Mouse (Mus musculus) fat pad, adult 2 months (tissue): ENCODE data around the gene Kif18a.

Experiments
- DNase-seq: peaks from one replicate; pipeline ENCODE4 v3.0.0-alpha.2; 2011; ENCODE audit warnings: low read depth, low spot score; ENCODE audit errors: extremely low read depth

The Kif18a gene

GRCm38 (mm10) chr2:109365962-109366361 is 85.4 kb downstream of the Kif18a start:
- no peak for DNase-seq

GRCm38 (mm10) chr2:109374881-109375280 is 94.3 kb downstream of the Kif18a start:
- no peak for DNase-seq

GRCm38 (mm10) chr2:109384019-109384418 is 103.5 kb downstream of the Kif18a start:
- no peak for DNase-seq

- no peak for DNase-seq
These were observed 105.7 kb downstream of the Kif18a start for GRCm38 (mm10) chr2:109386211-109386610.

- no peak for DNase-seq
These were observed 108.2 kb downstream of the Kif18a start for GRCm38 (mm10) chr2:109388733-109389132.

- DNase-seq = no peak
These were observed 109.4 kb downstream of the Kif18a start for GRCm38 (mm10) chr2:109389977-109390376.
